Mouse (Mus musculus): ENCODE results near the gene Tm9sf1.

The Tm9sf1 gene

GRCm38 (mm10) chr14:55634874-55635522 lies 8.6 kb downstream of the Tm9sf1 start:
- DNase-seq (ENCODE audit: low read depth, low spot score) = peak; percentile 60

GRCm38 (mm10) chr14:55629312-55629711 lies 14.3 kb downstream of the Tm9sf1 start:
- peak; percentile 20 for DNase-seq (ENCODE audit: low read depth, low spot score)

GRCm38 (mm10) chr14:55628077-55628827 lies 15.4 kb downstream of the Tm9sf1 start:
- no peak for DNase-seq (ENCODE audit: low read depth, low spot score)

- DNase-seq (ENCODE audit: low read depth, low spot score) = peak; percentile 74
These were observed 25.0 kb downstream of the Tm9sf1 start for GRCm38 (mm10) chr14:55618486-55619195.

GRCm38 (mm10) chr14:55617822-55618221 lies 25.8 kb downstream of the Tm9sf1 start, which contains the start of gene Rec8:
Gene Rec8, plus strand, starts transcription at chr14:55618037.
- DNase-seq (ENCODE audit: low read depth, low spot score) = peak; percentile 98

GRCm38 (mm10) chr14:55616844-55617243 lies 26.8 kb downstream of the Tm9sf1 start:
- DNase-seq (ENCODE audit: low read depth, low spot score) = no peak

- no peak for DNase-seq (ENCODE audit: low read depth, low spot score)
These were observed 27.7 kb downstream of the Tm9sf1 start for GRCm38 (mm10) chr14:55615876-55616275.

GRCm38 (mm10) chr14:55614565-55615178 lies 28.9 kb downstream of the Tm9sf1 start:
- DNase-seq (ENCODE audit: low read depth, low spot score) = no peak

GRCm38 (mm10) chr14:55613346-55613745 lies 30.3 kb downstream of the Tm9sf1 start:
- peak; percentile 20 for DNase-seq (ENCODE audit: low read depth, low spot score)

- DNase-seq (ENCODE audit: low read depth, low spot score) = no peak
These were observed 35.3 kb downstream of the Tm9sf1 start for GRCm38 (mm10) chr14:55608339-55608738.

- DNase-seq (ENCODE audit: low read depth, low spot score) = no peak
These were observed 37.7 kb downstream of the Tm9sf1 start for GRCm38 (mm10) chr14:55605743-55606459.

- DNase-seq (ENCODE audit: low read depth, low spot score) = no peak
These were observed 38.8 kb downstream of the Tm9sf1 start for GRCm38 (mm10) chr14:55604823-55605222.

GRCm38 (mm10) chr14:55603633-55604576 lies 39.7 kb downstream of the Tm9sf1 start:
- peak; percentile 95 for DNase-seq (ENCODE audit: low read depth, low spot score)

GRCm38 (mm10) chr14:55603271-55603632 lies 40.4 kb downstream of the Tm9sf1 start, which contains the start of gene Irf9:
Gene Irf9, plus strand, starts transcription at chr14:55603571.
- no peak for DNase-seq (ENCODE audit: low read depth, low spot score)

GRCm38 (mm10) chr14:55598521-55599390 lies 44.9 kb downstream of the Tm9sf1 start:
- no peak for DNase-seq (ENCODE audit: low read depth, low spot score)

- DNase-seq (ENCODE audit: low read depth, low spot score) = peak; percentile 40
These were observed 47.4 kb downstream of the Tm9sf1 start for GRCm38 (mm10) chr14:55596036-55596690.

- no peak for DNase-seq (ENCODE audit: low read depth, low spot score)
These were observed 51.4 kb downstream of the Tm9sf1 start for GRCm38 (mm10) chr14:55592226-55592625.

GRCm38 (mm10) chr14:55591331-55591891 lies 52.2 kb downstream of the Tm9sf1 start, which contains the start of gene Rnf31:
Gene Rnf31, plus strand, starts transcription at chr14:55591708.
- peak; percentile 98 for DNase-seq (ENCODE audit: low read depth, low spot score)
